Mouse (Mus musculus): ENCODE results near the gene Cabp4.

The Cabp4 gene

DNA sequence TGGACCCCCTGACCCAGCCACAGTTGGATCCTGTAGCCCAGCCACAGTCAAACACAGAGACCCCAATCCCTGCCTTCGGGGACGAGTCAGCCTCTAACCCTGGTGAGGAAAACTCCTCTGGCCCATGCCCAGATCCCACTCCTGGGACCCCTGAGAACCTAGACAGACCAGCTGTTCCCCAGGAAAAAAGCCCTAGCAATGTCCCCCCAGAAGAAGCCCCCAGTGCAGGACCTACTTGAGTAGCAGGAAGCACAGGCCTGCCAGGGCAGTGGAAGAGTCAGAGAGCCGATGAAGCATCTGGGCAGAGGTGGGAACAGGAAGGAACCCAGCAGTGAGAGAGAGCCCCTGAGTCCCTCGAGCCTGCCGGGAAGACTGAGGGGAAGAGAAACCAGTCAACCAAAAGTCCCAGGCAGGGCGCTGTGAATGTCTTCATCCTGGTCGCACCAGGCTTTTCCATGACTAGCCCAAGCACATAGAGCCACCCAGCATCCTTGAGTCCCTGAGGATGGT lies at the start of gene Cabp4:
TSS of gene Cabp4 (minus strand) at position 275 of the 510 bp plus-strand sequence.
- no peak for DNase-seq (ENCODE audit: low spot score)

DNA sequence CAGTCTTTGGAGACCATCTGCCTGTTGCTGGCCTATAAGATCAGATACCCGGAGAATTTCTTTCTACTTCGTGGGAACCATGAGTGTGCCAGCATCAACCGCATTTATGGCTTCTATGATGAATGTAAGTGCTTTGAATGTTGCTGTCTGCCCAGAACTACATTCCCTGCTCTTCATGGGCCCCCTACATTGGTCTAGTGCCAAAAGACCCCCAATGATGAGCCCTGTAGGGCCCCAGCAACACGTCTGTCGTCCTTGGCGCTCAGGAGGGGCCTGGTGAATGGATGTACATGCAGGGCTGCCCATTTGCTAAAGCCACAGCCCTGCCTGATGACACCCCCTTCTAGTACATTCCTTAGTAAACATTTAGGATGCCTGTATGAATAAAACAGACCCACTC lies 49.3 kb upstream of the Cabp4 start:
- DNase-seq (ENCODE audit: low spot score): no peak

- DNase-seq (ENCODE audit: low spot score): no peak
Measured at GRCm38 (mm10) chr19:4192251-4192985, 48.6 kb upstream of the Cabp4 start.

DNA sequence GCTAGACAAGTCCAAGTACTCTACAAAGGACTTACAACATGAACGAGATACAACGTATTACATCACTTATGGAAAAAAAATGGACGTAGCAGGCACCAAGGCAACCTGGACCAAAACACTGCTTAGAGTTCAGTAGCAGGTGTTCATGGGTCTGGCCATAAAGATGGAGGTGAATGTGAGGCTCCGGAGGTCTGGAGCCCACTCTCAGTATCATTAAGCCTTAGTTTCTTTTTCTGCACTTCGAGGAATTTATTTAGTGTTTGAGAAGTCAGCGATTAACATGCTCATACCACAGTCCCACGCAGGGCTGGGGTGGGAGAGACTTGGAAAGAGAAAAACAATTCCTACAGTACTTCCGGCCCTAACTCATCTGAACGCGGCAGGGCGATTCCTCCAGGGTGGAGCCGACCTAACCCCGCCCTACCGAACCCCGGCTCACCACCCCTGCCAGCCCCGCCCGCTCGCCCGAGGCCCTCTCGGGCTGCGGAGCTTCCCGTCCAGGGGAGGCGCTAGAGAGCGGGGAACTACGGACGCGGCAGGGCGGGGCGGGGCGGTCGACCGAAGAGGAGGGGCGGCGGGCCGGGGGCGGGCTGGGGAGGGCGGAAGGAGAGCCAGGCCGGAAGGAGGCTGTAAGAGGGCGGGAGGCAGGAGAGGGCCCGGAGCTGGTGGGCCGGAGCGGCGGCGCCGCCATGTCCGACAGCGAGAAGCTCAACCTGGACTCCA lies 47.9 kb upstream of the Cabp4 start, which contains the start of gene Ppp1ca:
TSS of gene Ppp1ca (plus strand) at position 538 of the 723 bp plus-strand sequence.
- DNase-seq (ENCODE audit: low spot score): peak; percentile 91

DNA sequence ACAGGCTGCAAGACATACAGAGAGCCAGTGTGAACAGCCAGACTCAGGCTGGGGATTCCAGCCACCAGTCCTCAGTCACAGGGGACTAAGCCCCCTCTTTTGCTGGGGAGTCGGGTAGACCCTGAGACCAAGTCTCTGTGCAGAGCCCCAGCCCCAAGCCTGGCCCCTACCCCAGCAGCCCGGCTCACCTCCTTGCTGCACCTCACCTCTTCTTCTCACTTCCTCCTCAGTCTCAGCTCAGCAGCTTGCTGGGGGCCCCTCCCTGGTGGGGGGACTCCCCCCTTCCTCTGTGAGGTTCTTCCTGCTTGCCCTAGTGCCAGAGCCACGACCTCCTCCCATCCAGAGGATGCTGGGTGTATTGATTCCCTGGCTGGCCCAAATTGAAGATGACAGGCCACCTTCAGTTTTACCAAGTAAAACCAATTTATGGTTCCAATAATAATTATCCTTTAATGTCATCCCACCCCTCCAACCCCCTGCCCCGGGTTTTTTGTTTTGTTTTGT lies 47.0 kb upstream of the Cabp4 start, which contains the start of gene Tbc1d10c:
TSS of gene Tbc1d10c (minus strand) at position 454 of the 504 bp plus-strand sequence.
- no peak for DNase-seq (ENCODE audit: low spot score)

- no peak for DNase-seq (ENCODE audit: low spot score)
Measured at GRCm38 (mm10) chr19:4189051-4189620, 45.3 kb upstream of the Cabp4 start.

- DNase-seq (ENCODE audit: low spot score): no peak
Measured at GRCm38 (mm10) chr19:4187303-4187702, 43.5 kb upstream of the Cabp4 start.

DNA sequence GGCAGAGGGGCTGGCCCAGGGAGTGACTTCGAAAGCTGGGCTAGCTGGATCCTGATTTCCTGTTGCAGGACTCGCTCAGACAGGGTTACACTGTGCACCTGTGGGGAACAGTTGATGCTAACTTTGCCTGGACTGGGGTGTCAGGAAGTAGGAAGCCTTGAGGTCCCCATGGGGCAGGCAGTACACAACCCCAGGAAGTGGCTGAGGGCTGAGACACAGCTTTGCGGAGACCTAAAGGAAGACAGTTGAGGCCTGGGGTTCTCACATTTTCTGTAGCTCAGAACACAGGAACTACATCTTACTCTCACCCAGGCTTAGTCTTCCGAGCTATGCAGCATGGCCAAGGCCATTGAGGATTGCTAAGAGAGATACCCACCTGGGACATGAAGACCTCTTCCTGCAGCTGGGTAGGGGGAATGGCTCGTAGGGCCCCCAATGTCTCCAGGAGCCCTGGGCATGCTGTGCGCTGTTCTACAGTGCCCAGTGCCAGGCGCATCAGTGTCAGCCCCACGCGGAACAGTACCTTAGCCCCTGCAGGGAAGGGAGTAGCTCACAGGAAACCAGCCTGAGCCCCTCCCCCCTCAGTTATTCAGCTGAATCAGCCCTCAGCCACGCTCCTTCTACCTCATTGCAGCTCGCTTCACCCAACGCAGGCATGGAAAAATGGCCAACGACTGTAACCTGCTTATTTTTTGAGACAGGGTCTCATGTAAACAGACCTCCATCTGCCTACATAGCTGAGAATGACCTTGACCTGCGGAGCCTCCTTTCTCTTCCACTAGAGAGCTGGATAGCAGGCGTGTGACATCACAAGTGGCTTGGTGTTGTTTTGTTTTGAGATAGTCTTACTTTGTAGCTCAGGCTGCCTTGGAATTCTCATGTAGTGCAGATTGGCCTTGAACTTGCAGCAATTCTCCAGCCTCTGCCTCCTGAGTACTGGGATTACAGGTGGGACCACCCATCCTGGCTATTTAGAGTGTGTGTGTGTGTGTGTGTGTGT lies 41.4 kb upstream of the Cabp4 start:
- DNase-seq (ENCODE audit: low spot score): no peak

- DNase-seq (ENCODE audit: low spot score): no peak
Measured at GRCm38 (mm10) chr19:4183689-4184088, 39.9 kb upstream of the Cabp4 start.

GRCm38 (mm10) chr19:4181892-4182291 lies 38.1 kb upstream of the Cabp4 start:
- no peak for DNase-seq (ENCODE audit: low spot score)

DNA sequence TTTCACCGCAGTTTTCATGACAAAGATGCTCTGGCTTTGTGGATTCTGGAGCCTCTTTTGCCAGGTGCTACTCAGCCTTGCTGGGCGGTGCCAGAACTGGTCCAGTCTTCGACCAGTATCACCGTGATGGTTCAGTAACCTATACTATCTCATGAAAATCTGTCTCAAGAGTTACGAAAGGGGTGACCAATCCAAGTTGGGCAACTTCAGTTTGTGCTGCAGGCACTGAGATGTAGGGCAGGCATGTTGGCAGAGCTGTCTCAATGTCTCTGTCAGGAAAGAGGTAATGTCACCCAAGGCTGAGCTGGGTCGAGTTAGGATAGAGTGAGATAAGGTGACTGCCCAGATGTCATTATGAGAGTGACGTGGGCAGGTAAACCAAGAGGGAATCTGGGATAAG lies 36.6 kb upstream of the Cabp4 start:
- DNase-seq (ENCODE audit: low spot score): no peak

GRCm38 (mm10) chr19:4175368-4175947 lies 31.6 kb upstream of the Cabp4 start, which contains the start of gene Carns1:
Carns1 (minus strand) TSS chr19:4175479.
- no peak for DNase-seq (ENCODE audit: low spot score)

GRCm38 (mm10) chr19:4172925-4173324 lies 29.1 kb upstream of the Cabp4 start:
- DNase-seq (ENCODE audit: low spot score): no peak

DNA sequence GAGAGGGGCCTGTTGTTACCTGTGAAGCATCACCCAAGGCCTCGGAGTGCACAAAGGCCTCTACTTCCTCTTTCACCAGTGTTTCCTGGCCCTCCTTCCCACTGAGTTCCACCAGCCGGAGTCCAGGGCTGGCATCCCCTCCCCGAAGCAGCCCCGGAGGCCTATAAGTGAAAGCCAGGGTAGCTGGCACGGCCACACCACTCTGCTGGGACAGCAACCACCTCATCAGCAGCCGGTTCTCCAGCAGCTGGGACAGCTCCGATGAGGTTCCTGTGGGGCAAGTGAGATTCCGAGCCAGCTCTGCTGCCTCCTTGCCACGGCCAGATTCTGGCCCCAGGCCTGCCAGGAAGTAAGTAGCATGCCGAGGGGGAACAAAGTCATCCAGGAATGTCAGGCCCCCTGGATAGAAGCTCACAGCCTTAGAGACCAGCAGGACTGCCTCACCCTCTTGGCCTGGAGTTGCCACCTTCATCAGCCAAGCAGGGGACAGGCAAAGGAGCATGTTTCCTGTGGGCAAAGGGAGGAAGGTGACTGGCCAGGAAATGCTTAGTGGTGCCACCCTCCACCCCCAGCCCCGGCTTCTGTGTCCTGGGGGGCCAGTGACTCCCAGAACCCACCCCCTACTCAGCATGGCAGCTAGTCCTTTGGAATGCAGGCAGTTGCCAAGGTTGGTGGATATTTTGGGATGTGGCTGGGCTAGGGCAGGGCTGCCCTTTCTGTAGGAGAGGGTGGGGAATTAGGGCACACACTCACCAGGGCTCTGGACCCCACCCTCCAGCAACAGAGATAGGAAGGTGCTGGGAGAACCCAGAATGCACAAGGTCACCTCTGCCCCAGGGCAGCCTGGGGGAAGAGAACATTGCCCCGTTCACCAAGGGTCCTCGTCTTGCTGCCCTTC lies 27.8 kb upstream of the Cabp4 start:
- no peak for DNase-seq (ENCODE audit: low spot score)

DNA sequence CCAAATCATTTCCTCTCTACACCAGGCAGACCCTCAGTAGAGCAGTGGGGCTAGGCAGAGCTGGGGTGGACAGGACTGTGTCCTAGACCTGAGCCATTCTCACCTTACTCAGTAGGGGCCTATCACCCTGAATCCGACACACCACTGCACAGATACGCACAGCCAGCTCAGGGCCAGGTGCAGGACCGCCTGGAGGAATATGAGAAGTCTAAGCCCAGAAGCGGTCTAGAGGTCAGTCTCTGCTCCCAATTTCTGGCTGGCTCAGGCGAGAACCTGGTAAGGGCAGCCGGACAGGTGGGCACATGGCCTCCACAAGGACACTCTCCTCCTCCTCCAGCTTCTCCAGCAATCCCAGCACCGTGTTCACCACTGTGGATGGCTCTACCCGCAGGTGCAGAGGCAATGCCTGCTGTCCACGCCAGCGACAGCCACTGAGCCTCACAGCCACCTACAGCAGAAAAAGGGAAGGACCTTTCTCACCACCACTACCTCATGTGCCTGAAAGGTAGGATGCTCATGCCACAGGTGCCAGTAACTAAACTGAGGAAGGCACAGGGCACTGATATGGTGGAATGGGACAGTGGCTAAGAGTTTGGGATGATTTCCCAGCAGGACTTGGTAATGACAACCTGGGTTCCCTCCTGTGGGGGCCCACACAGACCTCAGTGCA lies 27.0 kb upstream of the Cabp4 start:
- DNase-seq (ENCODE audit: low spot score): no peak

GRCm38 (mm10) chr19:4169810-4170209 lies 26.0 kb upstream of the Cabp4 start:
- no peak for DNase-seq (ENCODE audit: low spot score)

DNA sequence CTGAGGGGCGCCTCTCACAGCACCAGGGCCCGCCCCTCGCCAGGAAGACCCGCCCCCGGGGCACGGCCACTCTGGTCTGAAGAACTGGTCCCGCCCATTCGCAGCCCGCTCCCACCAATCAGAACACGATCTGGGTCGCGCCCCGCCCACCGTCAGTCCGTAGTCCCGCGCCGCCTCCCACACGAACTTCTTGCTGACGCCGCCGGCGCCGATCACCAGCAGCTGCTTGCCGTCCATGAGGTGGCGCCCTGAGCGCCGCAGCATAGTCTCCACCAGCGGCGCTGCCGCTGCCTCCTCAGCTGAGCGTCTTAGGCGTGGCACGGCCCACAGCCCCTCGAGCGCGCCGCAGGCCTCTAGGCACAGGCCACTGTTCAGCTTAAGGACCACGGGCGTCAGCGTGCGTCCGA lies 25.5 kb upstream of the Cabp4 start:
- peak; percentile 96 for DNase-seq (ENCODE audit: low spot score)

GRCm38 (mm10) chr19:4166678-4167476 lies 23.0 kb upstream of the Cabp4 start:
- no peak for DNase-seq (ENCODE audit: low spot score)
